Mouse (Mus musculus) lung, adult 2 months (tissue): ENCODE measurements around the gene Ptf1a.

Experiments
- CTCF ChIP-seq: fragments of 200-500 bp; IDR thresholded peaks from 2 replicates; pipeline ENCODE4 v1.5.1; 2011; ENCODE audit warnings: mild to moderate bottlenecking, low read length, control low read depth; ENCODE audit not compliant: insufficient read depth
- POLR2A ChIP-seq: fragments of 200-500 bp; IDR thresholded peaks from 2 replicates; pipeline ENCODE4 v1.6.1; 2011; ENCODE audit warnings: low read depth, mild to moderate bottlenecking, control low read depth, low read length, borderline replicate concordance; ENCODE audit errors: extremely low read depth

GRCm38 (mm10) chr2:19458785-19459184, 13.3 kb downstream of the Ptf1a start:
- TF ChIP-seq CTCF (no peak), POLR2A (no peak)
